Mouse (Mus musculus) erythroblast, adult 5-6 weeks (primary cell): Measurements from ENCODE around the gene Sypl2. TPM values are rescaled to one million over a fixed set of nuclear protein-coding genes. Genes with fewer than 3 reads are reported as not detected.

Source experiments
- ATAC-seq: replicated peaks from 2 replicates; pipeline ENCODE4 v1.8.0; 2016; ENCODE audit warnings: moderate number of reproducible peaks, mild to moderate bottlenecking, moderate TSS enrichment, inconsistent platforms; ENCODE audit not compliant: poor library complexity, low FRiP score, severe bottlenecking
- total RNA-seq, 2 experiments: library from RNA; stranded (forward) in 1 of 2; stranded (reverse) in 1 of 2; fragments of 150-400 nt in 1 of 2; fragments of 200-764, 138-1000 nt in 1 of 2; gene quantifications; 2 replicates each; pipeline versions ENCODE4 v1.2.3 to v1.2.4; 2015 to 2017; ENCODE audit warnings: low replicate concordance in 2 of 2

Sypl2 gene
- total RNA-seq, 2 experiments from 2014 or later, result not detected

DNA sequence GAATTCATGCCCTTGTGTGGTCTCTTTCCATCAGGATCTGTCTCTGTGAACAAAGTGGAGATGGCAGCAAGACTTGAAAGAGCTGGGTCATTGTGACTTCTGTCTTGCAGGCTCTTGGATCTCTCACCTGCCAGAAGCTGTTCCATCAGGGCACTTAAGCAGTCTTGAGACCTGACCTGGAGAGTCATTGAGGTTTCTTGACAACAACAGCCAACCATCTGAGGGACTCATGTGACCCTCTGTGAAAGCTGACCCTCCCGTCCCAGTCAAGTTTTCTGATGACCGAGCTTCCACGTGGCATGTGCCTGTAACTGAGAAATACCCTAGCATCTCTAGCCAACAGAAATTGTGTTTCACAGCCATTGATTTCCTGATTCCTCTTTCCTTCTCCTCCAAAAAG is 41.7 kb downstream of the Sypl2 start:
- ATAC-seq, result no peak

- ATAC-seq, result no peak
These were observed 45.9 kb downstream of the Sypl2 start for GRCm38 (mm10) chr3:108180514-108180913.

DNA sequence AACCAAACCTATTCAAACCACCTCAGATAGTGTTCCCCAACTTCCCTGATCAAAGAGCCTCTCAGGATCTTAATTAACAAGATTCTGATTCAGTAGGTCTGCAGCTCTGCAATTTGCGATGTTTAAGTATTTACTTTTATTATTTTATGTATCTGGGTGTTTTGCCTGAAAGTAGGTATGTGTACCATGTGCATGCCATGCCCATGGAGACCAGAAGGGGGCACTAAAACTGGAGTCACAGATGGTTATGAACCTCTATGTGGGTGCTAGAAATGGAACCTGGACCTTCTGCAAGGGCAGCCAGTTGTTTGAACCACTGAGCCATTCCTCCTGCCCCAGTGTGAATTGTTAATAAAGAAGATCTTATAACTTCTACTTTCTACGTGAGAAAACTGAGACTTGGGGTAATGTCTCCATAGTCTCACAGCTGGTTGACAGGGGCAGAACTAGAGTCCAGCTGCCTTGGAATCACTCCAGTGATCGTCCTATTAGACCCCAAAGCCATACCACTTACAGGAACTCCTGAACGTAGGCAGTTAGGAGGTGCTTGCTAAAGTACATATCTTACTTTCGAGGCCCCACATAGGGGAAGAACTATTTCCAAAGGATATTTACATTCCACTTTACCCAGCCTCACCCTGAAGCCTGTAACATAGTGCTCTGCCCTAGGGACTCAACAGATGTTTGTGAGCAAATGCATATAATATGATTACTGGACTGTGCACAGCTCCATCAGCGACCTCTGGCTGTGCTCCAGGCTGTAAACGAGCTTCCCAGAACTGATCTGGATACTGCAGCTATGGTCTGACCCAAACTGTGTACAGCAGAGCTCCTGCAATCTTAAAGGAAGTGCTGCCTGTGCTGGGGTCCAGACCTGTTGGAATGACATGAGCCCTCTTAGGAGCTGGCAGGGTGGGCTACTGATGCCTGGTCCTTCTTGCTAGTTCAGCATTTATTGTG is 47.4 kb downstream of the Sypl2 start:
- no peak for ATAC-seq

GRCm38 (mm10) chr3:108174672-108175531 is 51.5 kb downstream of the Sypl2 start:
- ATAC-seq, result no peak

- no peak for ATAC-seq
These were observed 57.2 kb downstream of the Sypl2 start for GRCm38 (mm10) chr3:108169199-108169598.

- no peak for ATAC-seq
These were observed 58.9 kb downstream of the Sypl2 start for GRCm38 (mm10) chr3:108167499-108167898.

DNA sequence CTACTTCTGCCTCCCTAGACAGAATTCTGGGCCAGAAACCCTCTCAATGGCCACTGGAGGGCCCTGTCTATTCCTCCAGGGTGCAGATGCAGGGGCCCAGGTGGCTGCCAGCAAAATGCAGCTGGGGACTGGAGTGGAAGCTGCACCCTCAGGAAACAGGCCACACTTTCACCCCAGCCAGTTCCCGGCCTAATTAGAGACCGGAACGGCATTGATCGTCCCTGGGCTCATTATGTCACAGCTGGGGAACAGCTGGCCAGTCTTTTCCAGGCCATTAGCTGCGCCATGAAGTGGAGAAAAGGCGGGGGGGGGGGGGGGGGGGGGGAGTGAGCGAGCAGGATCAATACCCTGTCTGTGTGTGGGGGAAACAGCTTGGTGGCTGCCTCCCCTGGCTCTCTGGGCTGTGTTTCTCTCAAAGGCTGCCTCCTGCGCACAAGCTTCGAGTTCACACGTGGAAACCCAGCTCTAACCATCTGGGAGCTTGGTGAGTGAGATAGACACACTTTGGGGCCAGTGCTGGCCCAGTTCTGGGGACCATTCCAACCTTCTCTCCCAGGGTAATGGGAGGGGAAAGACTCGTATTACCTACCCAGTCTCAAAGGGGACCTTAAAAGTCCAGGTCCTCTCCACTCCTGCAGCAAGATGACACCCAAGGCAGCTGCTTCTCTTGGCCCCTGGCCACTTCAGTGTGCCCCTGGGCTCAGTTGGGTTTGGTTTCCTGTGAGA is 59.8 kb downstream of the Sypl2 start:
- no peak for ATAC-seq

DNA sequence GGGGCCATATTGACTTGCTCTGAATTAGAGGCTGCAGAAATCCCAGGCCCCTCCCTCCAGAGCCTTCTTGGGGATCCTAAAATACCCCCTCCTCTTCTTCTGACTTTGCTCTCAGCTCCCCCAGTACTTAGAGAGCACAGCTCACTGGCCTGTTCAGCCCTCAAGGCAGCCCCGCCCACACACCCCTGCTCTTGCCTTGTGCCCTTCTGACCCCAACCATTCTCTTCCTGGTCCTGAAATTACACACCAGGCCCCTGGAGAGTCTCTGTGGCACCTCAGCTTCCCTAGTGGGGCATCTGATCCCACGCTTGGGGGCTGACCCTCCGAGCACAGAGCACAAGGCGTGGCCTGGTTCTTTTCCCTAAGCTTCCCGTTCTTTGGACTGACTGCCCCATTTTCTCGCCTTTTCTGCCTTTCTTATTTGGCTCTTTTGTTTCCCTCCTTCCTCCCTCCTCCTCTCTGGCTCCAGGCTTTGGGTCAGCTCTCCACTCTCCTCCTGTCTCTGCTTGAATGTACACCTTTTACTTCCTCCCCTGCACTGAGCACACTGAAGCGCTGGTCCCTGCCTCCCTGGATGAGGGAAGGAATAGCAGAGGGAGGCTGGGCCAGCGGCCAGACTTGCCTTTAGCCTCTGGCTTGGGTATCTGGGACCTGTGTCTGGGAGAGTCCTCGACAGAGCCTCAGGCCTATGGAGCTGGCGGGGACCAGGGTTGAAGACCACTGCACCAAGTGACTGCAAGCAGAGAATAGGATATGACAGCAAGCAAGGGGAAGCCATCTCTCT is 60.7 kb downstream of the Sypl2 start:
- no peak for ATAC-seq

- peak; percentile 83 for ATAC-seq
These were observed 61.6 kb downstream of the Sypl2 start for GRCm38 (mm10) chr3:108164807-108165206.

DNA sequence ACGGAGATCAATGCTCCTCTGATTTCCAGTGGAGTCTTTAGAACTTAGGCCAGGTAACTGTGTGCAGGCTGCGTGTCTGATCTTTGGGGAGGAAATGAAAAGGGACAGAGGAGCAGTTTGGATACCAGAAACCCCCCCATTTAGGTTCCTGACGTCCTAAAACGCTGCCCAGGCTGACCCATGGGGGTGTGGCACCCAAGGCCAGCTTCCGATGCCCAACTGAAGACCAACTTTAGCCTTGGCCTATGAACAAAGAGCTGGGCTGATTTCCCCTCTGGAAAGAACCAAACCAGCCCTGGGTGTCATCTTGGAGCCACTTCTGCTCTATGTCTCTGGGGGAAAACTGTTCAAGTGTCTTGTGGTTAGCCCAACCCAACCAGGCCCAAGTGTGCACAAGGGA is 62.4 kb downstream of the Sypl2 start:
- no peak for ATAC-seq

Other genes starting within 250 kb of the Sypl2 start
- gene Gstm2, start 240.2 kb downstream of the Sypl2 start, total RNA-seq (2015; ENCODE audit: low replicate concordance), result 1.3 TPM in 1 of 2 replicates, not detected in the other
- gene Gstm2, start 240.2 kb downstream of the Sypl2 start, total RNA-seq (2017; ENCODE audit: low replicate concordance), result 0.60 and 2.1 TPM in 2 replicates
- 160 and 254 TPM in 2 replicates for gene Gstm1, start 208.7 kb downstream of the Sypl2 start, total RNA-seq (2015; ENCODE audit: low replicate concordance)
- gene Gstm1, start 208.7 kb downstream of the Sypl2 start, total RNA-seq (2017; ENCODE audit: low replicate concordance), result 49.2 and 74.5 TPM in 2 replicates
- gene Gstm4, start 181.8 kb downstream of the Sypl2 start, total RNA-seq (2015; ENCODE audit: low replicate concordance), result 4.2 and 8.4 TPM in 2 replicates
- 0.28 and 0.51 TPM in 2 replicates for gene Gstm4, start 181.8 kb downstream of the Sypl2 start, total RNA-seq (2017; ENCODE audit: low replicate concordance)
- 7.1 and 8.6 TPM in 2 replicates for gene Ampd2, start 140.0 kb downstream of the Sypl2 start, total RNA-seq (2015; ENCODE audit: low replicate concordance)
- gene Ampd2, start 140.0 kb downstream of the Sypl2 start, total RNA-seq (2017; ENCODE audit: low replicate concordance), result 3.1 and 14.5 TPM in 2 replicates
- 0.84 TPM in 1 of 2 replicates, not detected in the other for gene Gnat2, start 133.9 kb downstream of the Sypl2 start, total RNA-seq (2015; ENCODE audit: low replicate concordance)
- gene Gnat2, start 133.9 kb downstream of the Sypl2 start, total RNA-seq (2017; ENCODE audit: low replicate concordance), result 0.09 and 0.56 TPM in 2 replicates
- 46.8 and 63.4 TPM in 2 replicates for gene Gnai3, start 80.5 kb downstream of the Sypl2 start, total RNA-seq (2015; ENCODE audit: low replicate concordance)
- 38.2 and 46.0 TPM in 2 replicates for gene Gnai3, start 80.5 kb downstream of the Sypl2 start, total RNA-seq (2017; ENCODE audit: low replicate concordance)
- gene Gpr61, start 71.8 kb downstream of the Sypl2 start, total RNA-seq (2015; ENCODE audit: low replicate concordance), result not detected in 2 replicates
- not detected in 2 replicates for gene Gpr61, start 71.8 kb downstream of the Sypl2 start, total RNA-seq (2017; ENCODE audit: low replicate concordance)
- not detected in 2 replicates for gene Amigo1, start 40.3 kb downstream of the Sypl2 start, total RNA-seq (2015; ENCODE audit: low replicate concordance)
- 0.77 TPM in 1 of 2 replicates, not detected in the other for gene Amigo1, start 40.3 kb downstream of the Sypl2 start, total RNA-seq (2017; ENCODE audit: low replicate concordance)
- gene Cyb561d1, start 25.4 kb downstream of the Sypl2 start, total RNA-seq (2015; ENCODE audit: low replicate concordance), result 0.63 and 1.3 TPM in 2 replicates
- 1.1 and 1.7 TPM in 2 replicates for gene Cyb561d1, start 25.4 kb downstream of the Sypl2 start, total RNA-seq (2017; ENCODE audit: low replicate concordance)
- 0.58 and 0.84 TPM in 2 replicates for gene Atxn7l2, start 15.7 kb downstream of the Sypl2 start, total RNA-seq (2015; ENCODE audit: low replicate concordance)
- gene Atxn7l2, start 15.7 kb downstream of the Sypl2 start, total RNA-seq (2017; ENCODE audit: low replicate concordance), result 0.56 and 1.4 TPM in 2 replicates
- gene Psma5, start 30.3 kb upstream of the Sypl2 start, total RNA-seq (2015; ENCODE audit: low replicate concordance), result 39.8 and 54.5 TPM in 2 replicates
- gene Psma5, start 30.3 kb upstream of the Sypl2 start, total RNA-seq (2017; ENCODE audit: low replicate concordance), result 49.6 and 55.6 TPM in 2 replicates
- 16.7 and 20.3 TPM in 2 replicates for gene Sort1, start 57.4 kb upstream of the Sypl2 start, total RNA-seq (2015; ENCODE audit: low replicate concordance)
- gene Sort1, start 57.4 kb upstream of the Sypl2 start, total RNA-seq (2017; ENCODE audit: low replicate concordance), result 12.4 and 18.3 TPM in 2 replicates
- gene Mybphl, start 138.3 kb upstream of the Sypl2 start, total RNA-seq (2015; ENCODE audit: low replicate concordance), result not detected in 2 replicates
- gene Mybphl, start 138.3 kb upstream of the Sypl2 start, total RNA-seq (2017; ENCODE audit: low replicate concordance), result not detected in 2 replicates
- 4.4 and 5.9 TPM in 2 replicates for gene Psrc1, start 157.2 kb upstream of the Sypl2 start, total RNA-seq (2015; ENCODE audit: low replicate concordance)
- gene Psrc1, start 157.2 kb upstream of the Sypl2 start, total RNA-seq (2017; ENCODE audit: low replicate concordance), result 9.5 and 14.1 TPM in 2 replicates
- gene Celsr2, start 188.9 kb upstream of the Sypl2 start, total RNA-seq (2015; ENCODE audit: low replicate concordance), result not detected in 2 replicates
- gene Celsr2, start 188.9 kb upstream of the Sypl2 start, total RNA-seq (2017; ENCODE audit: low replicate concordance), result 0.14 TPM in 1 of 2 replicates, not detected in the other
- gene Sars, start 218.6 kb upstream of the Sypl2 start, total RNA-seq (2015; ENCODE audit: low replicate concordance), result 15.5 and 20.4 TPM in 2 replicates
- 91.9 and 143 TPM in 2 replicates for gene Sars, start 218.6 kb upstream of the Sypl2 start, total RNA-seq (2017; ENCODE audit: low replicate concordance)